Mouse (Mus musculus) embryonic facial prominence, embryonic 14.5 days (tissue): ENCODE measurements around the gene Clic3. TPM values are rescaled to one million over a fixed set of nuclear protein-coding genes. Genes with fewer than 3 reads are reported as not detected.

ENCODE experiments used
- ATAC-seq: fragments of 200-750 bp; cut with Nextera tagmentation; 2 replicates; pipeline ENCODE4 v1.8.0; 2017; ENCODE audit warnings: low read depth, moderate number of reproducible peaks, moderate TSS enrichment
- DNase-seq: peaks from one replicate; pipeline ENCODE4 v3.0.0-alpha.2; 2015; ENCODE audit warnings: low spot score
- H3K27ac ChIP-seq: fragments of 300-500 bp; sonication (generic); replicated peaks from 2 replicates; pipeline ENCODE4 v1.5.1; 2014; ENCODE audit warnings: low read depth, mild to moderate bottlenecking, low read length, moderate library complexity
- H3K27me3 ChIP-seq: fragments of 300-500 bp; sonication (generic); replicated peaks from 2 replicates; pipeline ENCODE4 v1.6.1; 2014; ENCODE audit warnings: low read length; ENCODE audit not compliant: control insufficient read depth, insufficient read depth
- H3K36me3 ChIP-seq: fragments of 300-500 bp; sonication (generic); 2 replicates; pipeline ENCODE4 v1.6.1; 2014; ENCODE audit warnings: low read length, mixed read lengths; ENCODE audit not compliant: control insufficient read depth, insufficient read depth
- H3K4me1 ChIP-seq: fragments of 300-500 bp; sonication (generic); 2 replicates; pipeline ENCODE4 v1.6.1; 2014; ENCODE audit warnings: antibody characterized with exemption, low read length; ENCODE audit not compliant: control insufficient read depth, insufficient read depth
- H3K4me2 ChIP-seq: fragments of 300-500 bp; sonication (generic); 2 replicates; pipeline ENCODE4 v1.6.1; 2014; ENCODE audit warnings: low read depth, mild to moderate bottlenecking, low read length, moderate library complexity, mixed read lengths
- H3K4me3 ChIP-seq: fragments of 300-500 bp; sonication (generic); 2 replicates; pipeline ENCODE4 v1.5.1; 2014; ENCODE audit warnings: low read depth, mild to moderate bottlenecking, low read length
- H3K9ac ChIP-seq: fragments of 300-500 bp; sonication (generic); 2 replicates; pipeline ENCODE4 v1.6.1; 2014; ENCODE audit warnings: low read depth, mild to moderate bottlenecking, low read length, moderate library complexity, mixed read lengths
- H3K9me3 ChIP-seq: fragments of 300-500 bp; sonication (generic); 2 replicates; pipeline ENCODE4 v1.6.1; 2016; ENCODE audit warnings: low read length; ENCODE audit not compliant: control insufficient read depth
- WGBS: fragments of 180-500 bp; shearing (Covaris S2); extraction: QIAGEN DNeasy Blood & Tissue Kit; methylation state at CpG from one replicate; pipeline ENCODE4 v1.1.7; 2014; 5-methylcytosine and 5-hydroxymethylcytosine counted together
- polyA plus RNA-seq: library from polyadenylated mRNA; unstranded; fragments of >200 nt; fragmentation: Nextera tagmentation; extraction: Ambion mirVana; gene quantifications from 2 replicates; pipeline ENCODE4 v1.2.1, GENCODE M21; 2014

Clic3 gene
- polyA plus RNA-seq, 1 experiment from 2014 or later, result 22.7 TPM

DNA sequence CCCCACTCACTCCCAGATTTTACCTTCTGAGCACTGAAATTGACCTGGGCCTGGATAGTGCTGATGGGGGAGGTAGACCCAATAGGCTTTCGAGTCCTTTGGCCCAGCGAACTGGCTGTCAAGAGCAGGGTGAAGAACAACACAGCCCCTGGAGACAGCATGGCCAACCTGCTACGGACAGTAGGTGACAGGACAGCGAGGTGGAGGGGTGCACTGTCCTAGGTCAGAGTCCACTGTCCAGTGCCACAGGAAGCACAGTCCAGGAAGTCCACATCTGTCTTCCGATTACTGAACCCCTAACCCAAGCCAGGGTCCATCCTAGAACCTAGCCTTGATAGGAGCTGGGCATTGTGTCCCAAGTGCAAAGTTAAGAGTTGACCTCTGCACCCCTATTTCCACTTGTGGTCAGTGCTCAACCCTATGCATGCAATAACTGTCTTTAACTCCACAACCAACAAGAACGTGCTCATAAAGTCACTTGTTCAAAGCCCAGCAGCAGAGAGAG is 43.5 kb downstream of the Clic3 start:
- no peaks in the 10 kb centered on the region for H3K9me3 ChIP-seq
- peak overlapping the region; percentile 94 for H3K4me2 ChIP-seq
- DNase-seq (no peak), ATAC-seq (0 out of 2 replicates have a peak, but pooled peaks have one; percentile 2)
- H3K27me3 ChIP-seq, result no peaks in the 10 kb centered on the region
- WGBS, result 68% methylated on average over 6 of the region's 6 CpGs
- peaks cover 9% of the 10 kb centered on the region for H3K4me1 ChIP-seq
- H3K27ac ChIP-seq, result no peak overlapping the region
- peaks cover 22% of the 10 kb centered on the region for H3K36me3 ChIP-seq
- H3K4me3 ChIP-seq, result peak overlapping the region; percentile 76
- peak overlapping the region; percentile 93 for H3K9ac ChIP-seq

DNA sequence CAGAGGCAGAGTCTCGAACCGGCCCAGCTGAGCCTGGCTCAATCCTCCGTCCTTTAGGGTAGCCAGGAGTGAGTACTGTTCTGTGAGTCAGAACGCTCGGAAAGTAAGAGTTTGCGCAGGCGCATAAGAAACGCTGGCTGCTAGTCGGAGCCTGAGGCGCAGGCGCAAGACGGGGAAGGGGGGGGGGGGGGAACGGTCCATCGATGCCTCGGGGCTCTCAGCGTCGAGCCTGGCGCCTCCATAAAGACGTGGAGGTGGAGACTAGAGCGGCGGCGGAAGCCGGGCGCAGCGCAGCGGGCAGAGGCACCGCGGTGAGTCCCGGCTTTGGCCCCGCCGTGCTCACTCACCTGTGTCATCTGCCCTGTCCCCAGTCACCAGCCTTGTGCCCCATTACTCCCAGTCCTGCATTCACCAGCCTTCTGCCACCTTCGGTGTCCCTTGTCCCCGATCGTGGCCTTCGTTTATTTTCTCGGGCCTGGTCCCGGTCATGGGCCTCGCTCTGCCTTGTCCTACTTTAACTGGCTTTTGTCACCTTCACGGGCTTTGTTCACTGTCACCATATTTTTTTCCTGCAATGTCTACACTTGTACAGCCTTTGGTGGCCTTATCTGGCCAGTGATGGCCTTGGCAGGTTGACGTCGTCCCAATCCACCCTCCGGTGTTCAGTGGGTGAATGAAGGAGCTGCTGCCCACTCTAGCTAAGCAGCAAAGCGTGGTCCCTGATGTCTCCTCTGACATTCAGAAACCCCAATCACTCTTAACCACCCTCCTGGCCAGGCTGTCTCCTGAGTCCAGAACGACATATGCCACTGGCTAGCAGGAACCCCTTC is 44.2 kb downstream of the Clic3 start, which contains the start of gene Fbxw5:
Gene Fbxw5 (plus strand): TSS at position 175 of the 830 bp plus-strand sequence.
- Histone ChIP-seq H3K27me3 (no peaks in the 10 kb centered on the region), H3K4me3 (peak within 1 kb of the TSS; percentile 76), H3K9me3 (no peaks in the 10 kb centered on the region), H3K27ac (peak within 1 kb of the TSS; percentile 66), H3K4me2 (peak within 1 kb of the TSS; percentile 94), H3K9ac (peak within 1 kb of the TSS; percentile 93), H3K4me1 (peaks cover 9% of the 10 kb centered on the region), H3K36me3 (peaks cover 29% of the 10 kb centered on the region)
- under 1% methylated on average over 27 of the region's 44 CpGs for WGBS
- ATAC-seq (peak; percentile 92), DNase-seq (peak; percentile 98)

DNA sequence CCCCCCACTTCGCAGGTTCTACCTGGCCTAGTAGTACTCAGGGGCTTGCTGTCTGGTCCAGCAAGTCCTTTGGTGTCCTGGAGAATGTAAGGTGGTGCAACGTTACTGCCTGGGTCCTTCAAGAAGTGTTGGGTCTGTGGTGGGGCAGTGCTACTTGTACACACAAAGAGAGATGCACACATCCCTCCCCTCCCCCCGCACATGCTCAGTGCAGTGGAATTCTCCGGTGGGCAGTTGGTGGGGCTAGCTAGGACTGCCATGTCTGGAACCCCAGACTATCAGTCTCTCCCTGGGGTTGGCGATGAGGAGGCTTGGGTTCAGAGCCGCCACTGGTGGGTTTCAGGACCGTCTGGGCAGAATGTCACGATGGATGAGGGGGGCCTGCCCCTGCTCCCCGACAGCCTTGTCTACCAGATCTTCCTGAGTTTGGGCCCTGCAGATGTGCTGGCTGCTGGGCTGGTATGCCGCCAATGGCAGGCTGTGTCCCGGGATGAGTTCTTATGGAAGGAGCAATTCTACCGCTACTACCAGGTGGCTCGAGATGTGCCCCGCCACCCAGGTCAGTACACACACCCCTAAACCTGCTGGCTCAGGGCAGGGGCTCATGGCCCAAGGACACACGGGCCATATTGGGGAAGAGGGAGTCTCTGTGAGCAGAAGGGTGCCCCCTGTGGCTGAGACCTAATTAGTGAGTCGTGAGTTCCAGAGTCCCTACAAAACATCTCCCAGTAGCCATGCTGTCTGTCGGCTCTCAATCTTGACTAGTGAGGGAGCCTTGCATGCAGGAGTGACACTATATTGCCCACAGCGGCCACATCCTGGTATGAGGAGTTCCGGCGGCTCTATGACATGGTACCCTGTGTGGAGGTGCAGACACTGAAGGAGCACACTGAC is 45.2 kb downstream of the Clic3 start, which contains the start of gene C8g:
Gene C8g (minus strand): TSS at position 127 of the 894 bp plus-strand sequence.
- WGBS, result 77% methylated on average over 19 of the region's 20 CpGs
- no peaks in the 10 kb centered on the region for H3K27me3 ChIP-seq
- H3K9ac ChIP-seq, result peak within 1 kb of the TSS; percentile 93
- peaks cover 32% of the 10 kb centered on the region for H3K36me3 ChIP-seq
- peak within 1 kb of the TSS; percentile 76 for H3K4me3 ChIP-seq
- DNase-seq, result no peak
- H3K27ac ChIP-seq, result peak within 1 kb of the TSS; percentile 66
- peak within 1 kb of the TSS; percentile 94 for H3K4me2 ChIP-seq
- peaks cover 9% of the 10 kb centered on the region for H3K4me1 ChIP-seq
- no peaks in the 10 kb centered on the region for H3K9me3 ChIP-seq
- no peak for ATAC-seq

DNA sequence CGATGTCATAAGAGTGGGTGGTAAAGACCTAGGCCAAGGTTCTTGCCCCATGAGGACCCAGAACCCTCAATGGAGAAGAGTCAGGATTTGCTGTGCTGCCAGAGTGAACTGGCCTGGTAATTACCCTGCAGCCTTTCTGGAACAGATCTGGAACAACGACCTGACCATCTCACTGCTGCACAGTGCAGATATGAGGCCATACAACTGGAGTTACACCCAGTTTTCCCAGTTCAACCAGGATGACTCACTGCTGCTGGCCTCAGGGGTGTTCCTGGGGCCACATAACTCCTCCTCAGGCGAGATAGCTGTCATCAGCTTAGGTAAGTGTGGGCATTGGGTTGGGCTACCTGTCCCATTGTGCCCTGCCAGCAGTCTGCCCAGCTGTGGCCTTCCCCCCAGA is 46.1 kb downstream of the Clic3 start:
- Histone ChIP-seq H3K4me3 (no peak overlapping the region), H3K9me3 (no peaks in the 10 kb centered on the region), H3K4me1 (peaks cover 9% of the 10 kb centered on the region), H3K27ac (no peak overlapping the region), H3K9ac (no peak overlapping the region), H3K4me2 (no peak overlapping the region), H3K36me3 (peaks cover 32% of the 10 kb centered on the region), H3K27me3 (no peaks in the 10 kb centered on the region)
- ATAC-seq, result no peak
- WGBS, result 68% methylated on average over 3 of the region's 3 CpGs
- DNase-seq, result no peak

DNA sequence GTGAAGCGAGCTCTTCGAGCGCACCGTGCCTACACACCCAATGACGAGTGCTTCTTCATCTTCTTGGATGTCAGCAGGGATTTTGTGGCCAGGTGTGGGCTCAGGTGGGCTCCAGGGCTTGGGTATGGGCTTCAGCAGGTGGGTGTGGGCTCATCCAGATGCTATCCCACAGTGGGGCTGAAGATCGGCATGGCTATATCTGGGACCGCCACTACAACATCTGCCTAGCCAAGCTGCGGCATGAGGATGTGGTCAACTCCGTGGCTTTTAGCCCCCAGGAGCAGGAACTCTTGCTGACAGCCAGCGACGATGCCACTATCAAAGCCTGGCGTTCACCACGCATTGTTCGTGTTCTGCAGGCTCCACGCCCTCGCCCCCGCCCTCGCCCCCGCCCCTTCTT is 47.9 kb downstream of the Clic3 start:
- peaks cover 32% of the 10 kb centered on the region for H3K36me3 ChIP-seq
- no peak overlapping the region for H3K27ac ChIP-seq
- H3K9ac ChIP-seq, result no peak overlapping the region
- ATAC-seq, result no peak
- no peak overlapping the region for H3K4me3 ChIP-seq
- 96% methylated on average over 19 of the region's 19 CpGs for WGBS
- H3K4me2 ChIP-seq, result no peak overlapping the region
- no peaks in the 10 kb centered on the region for H3K27me3 ChIP-seq
- H3K9me3 ChIP-seq, result no peaks in the 10 kb centered on the region
- DNase-seq, result no peak
- H3K4me1 ChIP-seq, result peaks cover 9% of the 10 kb centered on the region

DNA sequence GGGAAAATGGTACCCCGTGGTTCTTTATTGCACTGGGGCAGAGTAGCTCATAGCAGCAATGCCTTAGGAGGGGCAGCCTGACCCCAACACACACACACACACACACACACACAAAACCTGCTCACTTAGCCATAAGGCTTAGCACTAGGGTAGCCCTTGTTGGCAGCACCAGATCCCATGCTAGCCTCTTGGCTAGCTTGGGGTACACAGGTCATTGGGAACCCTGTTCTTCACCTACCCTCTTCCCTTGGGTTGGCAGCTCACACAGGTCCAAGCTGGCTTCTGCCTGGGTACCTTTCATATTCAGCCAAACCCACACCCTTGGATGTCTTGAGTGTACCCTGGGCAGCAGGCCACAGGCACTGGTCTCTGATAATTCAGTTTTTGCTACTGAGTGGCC is 48.4 kb downstream of the Clic3 start:
- Histone ChIP-seq H3K27me3 (no peaks in the 10 kb centered on the region), H3K4me1 (peaks cover 9% of the 10 kb centered on the region), H3K9ac (no peak overlapping the region), H3K27ac (no peak overlapping the region), H3K36me3 (peaks cover 32% of the 10 kb centered on the region), H3K4me3 (no peak overlapping the region), H3K4me2 (no peak overlapping the region), H3K9me3 (no peaks in the 10 kb centered on the region)
- ATAC-seq (no peak), DNase-seq (no peak)
- WGBS, result 100% methylated on average over 1 of the region's 1 CpGs

DNA sequence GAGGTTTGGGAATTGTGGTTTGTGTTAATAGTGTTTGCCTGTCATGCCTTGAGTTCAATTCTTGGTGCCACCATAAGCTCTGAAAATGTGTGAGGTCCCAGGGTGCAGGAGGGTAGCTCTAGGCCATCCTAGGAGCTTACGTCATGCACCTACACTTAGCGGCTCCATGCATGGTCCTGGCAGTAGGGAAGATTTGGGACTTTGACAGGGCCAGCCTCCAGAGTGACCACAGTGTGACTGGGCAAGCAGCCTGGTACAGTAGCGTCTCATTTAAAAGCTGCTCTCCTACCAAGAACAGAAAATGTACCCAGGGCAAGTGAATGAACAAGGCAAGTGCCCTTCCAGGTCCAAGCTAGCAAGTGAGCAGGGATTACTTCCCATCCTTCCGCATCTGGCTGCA is 49.2 kb downstream of the Clic3 start:
- Histone ChIP-seq H3K4me3 (no peak overlapping the region), H3K27me3 (no peaks in the 10 kb centered on the region), H3K9me3 (no peaks in the 10 kb centered on the region), H3K4me1 (peaks cover 9% of the 10 kb centered on the region), H3K4me2 (no peak overlapping the region), H3K36me3 (peaks cover 32% of the 10 kb centered on the region), H3K27ac (no peak overlapping the region), H3K9ac (no peak overlapping the region)
- DNase-seq (no peak), ATAC-seq (no peak)
- 93% methylated on average over 4 of the region's 4 CpGs for WGBS

DNA sequence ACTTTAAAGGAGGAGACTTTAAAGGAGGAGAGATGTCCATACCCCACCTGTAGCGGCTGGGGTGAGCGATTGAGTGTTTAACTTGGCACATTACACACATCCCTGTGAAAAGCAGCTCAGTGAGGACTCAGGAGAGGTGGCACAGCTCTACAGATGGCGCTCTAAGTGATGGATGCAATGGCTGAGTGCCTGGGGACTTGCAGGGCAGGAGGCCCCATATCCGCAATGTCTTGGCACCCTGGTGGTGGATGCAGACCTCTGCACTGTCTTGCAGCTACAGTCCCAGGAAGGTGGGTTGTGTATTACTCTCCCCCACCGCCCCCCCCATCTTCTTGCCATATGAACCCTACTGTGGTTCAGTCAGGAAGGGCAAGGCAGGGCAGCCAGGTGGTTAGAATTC is 50.3 kb downstream of the Clic3 start:
- WGBS, result 34% methylated on average over 5 of the region's 5 CpGs

More for the DNA sequence above, 50.3 kb downstream of the Clic3 start:
- peaks cover 2% of the 10 kb centered on the region for H3K4me1 ChIP-seq
- H3K4me2 ChIP-seq, result no peak overlapping the region
- DNase-seq, result peak; percentile 21
- H3K36me3 ChIP-seq, result peaks cover 32% of the 10 kb centered on the region
- H3K4me3 ChIP-seq, result no peak overlapping the region
- H3K27ac ChIP-seq, result no peak overlapping the region
- H3K9ac ChIP-seq, result no peak overlapping the region
- peak; percentile 35; the same call in 1 of the 2 replicates for ATAC-seq
- H3K9me3 ChIP-seq, result no peaks in the 10 kb centered on the region
- no peaks in the 10 kb centered on the region for H3K27me3 ChIP-seq
